Mouse (Mus musculus) CD4-positive, CD25-positive, alpha-beta regulatory T cell, adult 2 months (primary cell): ENCODE results near the gene Taf5.

Experiments
- DNase-seq: peaks from one replicate; pipeline ENCODE4 v3.0.0-alpha.2; 2012; ENCODE audit warnings: low read depth, low spot score

The Taf5 gene

GRCm38 (mm10) chr19:47067096-47067882 lies at the start of gene Taf5:
Taf5 (plus strand) TSS chr19:47067746.
- DNase-seq = peak; percentile 99

- DNase-seq = no peak
Observed at GRCm38 (mm10) chr19:47017831-47018230, 49.7 kb upstream of the Taf5 start.

DNA sequence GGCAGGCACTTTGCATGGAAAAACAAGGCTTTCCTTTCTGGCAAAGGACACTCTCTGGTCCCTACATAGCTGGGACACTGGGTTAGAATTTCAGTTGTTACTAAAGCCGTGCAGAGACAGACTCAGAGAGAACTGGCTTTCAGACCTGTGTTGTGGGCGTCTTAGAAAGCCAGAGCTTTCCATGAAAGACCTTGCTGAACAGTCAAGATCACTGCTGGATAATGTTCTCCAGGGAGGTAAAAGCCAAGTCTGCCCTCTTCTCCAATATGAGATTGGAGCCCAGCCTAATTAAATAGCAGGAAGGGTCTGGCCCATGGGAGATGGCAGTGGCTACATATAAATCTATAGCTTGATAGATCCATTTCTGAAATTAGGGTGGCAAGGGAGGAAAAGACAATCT lies 49.2 kb upstream of the Taf5 start:
- no peak for DNase-seq

- DNase-seq = no peak
Observed at GRCm38 (mm10) chr19:47019326-47019725, 48.2 kb upstream of the Taf5 start.

GRCm38 (mm10) chr19:47022709-47023108 lies 44.8 kb upstream of the Taf5 start:
- no peak for DNase-seq

DNA sequence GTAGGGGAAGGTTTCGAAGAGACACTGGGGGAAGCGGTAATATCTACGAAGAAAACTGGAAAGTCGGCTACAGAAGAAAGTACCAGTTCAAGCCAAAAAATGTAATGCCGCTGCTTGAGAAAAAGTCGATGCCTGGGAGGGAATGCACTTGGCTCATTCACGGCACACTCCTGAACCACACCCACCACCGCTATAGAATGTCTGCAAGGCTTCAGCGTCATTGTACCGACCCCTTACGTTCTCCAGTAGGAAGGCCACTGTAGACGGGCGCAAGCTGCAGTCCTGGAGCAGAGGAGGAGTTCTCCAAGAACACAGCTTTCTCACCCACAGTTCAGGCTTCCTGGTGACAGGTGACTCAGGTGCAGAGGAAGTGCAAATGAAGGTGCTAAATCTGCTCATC lies 44.0 kb upstream of the Taf5 start:
- DNase-seq = no peak

DNA sequence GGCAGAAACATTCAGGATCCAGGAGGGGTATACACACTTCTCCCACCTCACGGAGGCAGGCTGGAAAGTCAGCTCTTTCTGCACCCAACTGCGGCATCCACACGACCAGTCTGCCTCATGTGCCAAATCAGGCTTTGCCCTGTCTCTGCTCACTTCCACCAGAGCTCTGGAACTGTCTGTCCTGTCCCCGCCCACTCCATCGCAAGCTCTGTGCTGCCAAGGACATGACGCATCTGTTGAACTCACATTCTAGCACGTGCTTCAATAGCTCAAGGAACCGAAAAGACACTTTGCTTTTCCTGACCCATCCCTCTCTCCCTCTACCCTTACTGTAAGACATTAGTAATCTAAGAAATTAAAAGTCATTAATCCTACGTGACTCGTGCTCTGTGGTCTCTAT lies 42.6 kb upstream of the Taf5 start:
- no peak for DNase-seq

GRCm38 (mm10) chr19:47026513-47026912 lies 41.0 kb upstream of the Taf5 start:
- no peak for DNase-seq

DNA sequence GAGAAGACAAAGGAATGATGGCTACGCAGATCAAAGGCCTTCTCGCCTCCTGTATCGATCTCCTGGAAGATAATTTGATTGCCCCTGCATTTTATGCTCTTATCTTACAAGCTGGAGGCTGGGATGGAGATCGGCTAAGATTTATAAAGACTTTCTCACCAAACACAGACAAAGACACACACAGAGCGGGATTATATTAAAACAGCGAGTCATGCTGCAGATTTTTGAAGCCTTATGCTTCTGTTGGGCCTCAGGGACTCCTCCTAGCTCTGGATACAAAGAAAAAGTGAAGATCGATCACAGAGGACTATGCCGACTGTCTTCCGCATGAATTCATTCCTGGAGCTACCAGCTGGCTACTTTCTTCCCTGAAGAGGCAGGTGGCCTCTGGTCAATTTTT lies 37.8 kb upstream of the Taf5 start:
- no peak for DNase-seq

GRCm38 (mm10) chr19:47031770-47032169 lies 35.8 kb upstream of the Taf5 start:
- no peak for DNase-seq

DNA sequence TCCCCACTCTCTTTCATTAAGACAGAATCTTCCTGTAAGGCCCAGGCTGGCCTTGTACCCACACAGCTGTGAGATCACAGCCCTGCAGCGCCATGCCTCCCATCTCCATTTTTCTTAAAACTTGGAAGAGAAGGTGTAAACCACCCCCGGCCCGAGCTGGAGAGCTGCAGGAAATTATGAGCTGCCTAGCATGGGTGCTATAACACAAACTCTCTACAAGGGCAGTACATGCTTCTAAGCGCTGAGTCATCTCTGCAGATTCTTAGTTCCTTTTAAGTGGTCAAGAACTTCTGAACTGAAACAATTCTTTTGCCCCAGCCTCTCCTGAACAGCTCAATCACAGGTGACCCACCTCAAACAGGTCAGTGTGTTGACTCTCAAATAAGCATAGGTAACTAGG lies 32.6 kb upstream of the Taf5 start:
- DNase-seq = no peak

DNA sequence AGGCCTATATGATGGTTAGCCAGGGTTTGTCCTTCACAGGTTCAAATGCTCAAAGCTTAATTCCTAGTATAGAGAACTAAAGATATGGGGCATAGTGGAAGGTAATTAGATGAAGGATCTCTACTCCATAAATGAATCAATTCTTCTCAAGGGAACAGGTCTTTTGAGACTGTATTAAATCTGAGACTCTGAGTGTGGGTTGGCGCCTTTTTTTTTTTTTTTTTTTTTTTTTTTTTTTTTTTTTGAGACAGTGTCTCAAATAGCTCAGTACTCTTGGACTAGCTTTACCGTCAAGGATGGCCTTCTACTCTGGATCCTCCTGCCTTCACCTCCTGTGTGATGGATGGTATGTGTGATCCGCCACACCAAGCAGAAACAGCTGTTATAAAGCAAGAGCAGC lies 30.9 kb upstream of the Taf5 start:
- no peak for DNase-seq

DNA sequence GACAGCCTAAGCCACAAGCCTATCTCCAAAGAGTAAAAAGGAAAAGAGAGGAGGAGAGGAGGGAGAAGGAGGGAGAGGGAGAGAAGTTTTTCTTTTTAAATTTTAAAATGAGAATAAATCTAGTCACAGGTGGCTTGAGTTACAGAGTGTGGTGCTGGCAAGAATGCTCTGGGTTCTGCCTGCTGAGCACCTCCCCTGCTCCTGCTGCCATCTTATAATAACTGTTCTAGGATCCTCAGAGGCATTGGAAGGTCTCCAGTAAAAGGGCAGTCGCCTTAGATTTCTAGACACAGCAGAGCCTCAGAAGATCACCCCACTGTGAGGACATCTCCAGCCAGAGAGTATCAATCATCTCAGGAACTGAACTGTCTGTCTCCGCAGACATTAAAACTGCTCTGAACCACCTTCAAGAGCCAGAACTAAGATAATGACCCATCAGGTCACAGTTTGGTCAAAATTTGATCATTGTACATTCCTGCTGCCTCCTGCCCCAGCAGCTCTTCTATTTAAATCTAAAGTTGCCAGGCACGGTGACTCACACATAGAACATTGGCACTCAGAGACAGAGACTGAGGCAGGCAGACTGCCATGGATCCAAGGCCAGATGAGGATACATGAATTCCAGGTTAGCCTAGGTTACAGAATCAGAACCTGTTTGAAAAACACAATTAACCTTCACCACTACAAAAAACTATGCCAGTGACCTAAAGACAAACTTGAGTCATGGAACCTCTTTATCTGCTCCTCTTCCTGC lies 26.6 kb upstream of the Taf5 start:
- no peak for DNase-seq

- peak; percentile 49 for DNase-seq
Observed at GRCm38 (mm10) chr19:47043608-47044007, 23.9 kb upstream of the Taf5 start.

- DNase-seq = peak; percentile 32
Observed at GRCm38 (mm10) chr19:47046343-47046742, 21.2 kb upstream of the Taf5 start.

- DNase-seq = no peak
Observed at GRCm38 (mm10) chr19:47047236-47047833, 20.2 kb upstream of the Taf5 start.

DNA sequence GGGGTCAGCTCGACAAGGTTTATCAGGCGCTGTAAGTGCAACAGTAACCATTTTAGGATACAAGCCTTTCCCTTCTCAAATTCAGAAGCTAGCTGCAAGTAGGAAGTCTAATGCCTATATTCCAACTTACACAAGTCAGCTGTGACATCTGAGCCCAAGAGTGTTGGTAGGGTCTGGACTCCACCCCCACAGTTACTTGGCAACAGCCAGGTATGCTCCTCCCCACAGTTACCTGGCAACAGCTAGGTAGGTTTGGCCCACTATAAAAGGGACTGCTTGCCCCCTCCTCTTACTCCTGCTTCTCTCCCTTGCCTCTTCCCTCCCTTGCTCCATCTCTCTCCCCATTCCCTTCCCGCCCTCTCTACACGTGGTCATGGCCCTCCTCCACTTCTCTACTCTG lies 18.5 kb upstream of the Taf5 start:
- no peak for DNase-seq

- no peak for DNase-seq
Observed at GRCm38 (mm10) chr19:47049840-47050239, 17.7 kb upstream of the Taf5 start.

DNA sequence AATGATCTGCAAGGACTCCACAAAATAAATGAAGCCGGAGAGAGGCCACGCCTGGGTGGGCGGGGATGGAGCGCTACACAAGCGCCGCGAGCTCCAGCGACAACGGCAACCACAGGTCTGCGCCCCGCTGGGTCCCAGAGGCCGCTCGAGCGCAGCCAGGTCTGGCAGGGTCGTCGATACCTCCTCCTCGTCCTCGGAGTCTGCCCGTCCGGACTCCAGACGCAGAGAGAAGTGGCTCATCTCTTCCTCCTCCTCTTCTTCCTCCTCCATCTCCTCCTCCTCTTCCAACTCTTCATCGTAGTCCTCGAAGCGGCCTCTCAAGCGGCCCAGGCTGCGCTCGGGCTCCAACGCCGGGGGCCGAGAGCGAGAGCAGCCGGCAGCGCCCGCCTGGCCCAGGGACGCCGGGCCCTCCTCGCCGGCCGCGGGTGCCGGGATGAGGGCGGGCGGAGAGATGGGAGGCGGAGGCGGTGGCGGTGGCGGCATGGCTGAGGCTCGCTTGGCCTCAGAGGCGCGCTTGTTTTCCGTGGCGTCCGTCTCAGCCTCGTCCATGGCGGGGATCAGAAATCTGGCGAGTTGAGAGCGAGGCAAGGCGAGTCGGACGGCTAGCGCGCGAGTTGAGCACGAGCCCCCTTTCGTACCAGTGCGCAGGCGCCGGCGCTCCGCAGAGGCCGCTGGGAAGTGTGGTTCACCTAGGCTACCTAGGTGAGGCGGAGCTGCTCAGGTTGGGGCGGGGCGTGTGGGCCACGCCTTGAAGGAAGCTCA lies 17.1 kb upstream of the Taf5 start, which contains the start of gene Pcgf6:
Gene Pcgf6, minus strand, starts transcription at position 636 of the 762 bp plus-strand sequence.
- peak; percentile 93 for DNase-seq

GRCm38 (mm10) chr19:47052927-47053326 lies 14.6 kb upstream of the Taf5 start:
- no peak for DNase-seq

GRCm38 (mm10) chr19:47053471-47053870 lies 14.1 kb upstream of the Taf5 start:
- DNase-seq = no peak

DNA sequence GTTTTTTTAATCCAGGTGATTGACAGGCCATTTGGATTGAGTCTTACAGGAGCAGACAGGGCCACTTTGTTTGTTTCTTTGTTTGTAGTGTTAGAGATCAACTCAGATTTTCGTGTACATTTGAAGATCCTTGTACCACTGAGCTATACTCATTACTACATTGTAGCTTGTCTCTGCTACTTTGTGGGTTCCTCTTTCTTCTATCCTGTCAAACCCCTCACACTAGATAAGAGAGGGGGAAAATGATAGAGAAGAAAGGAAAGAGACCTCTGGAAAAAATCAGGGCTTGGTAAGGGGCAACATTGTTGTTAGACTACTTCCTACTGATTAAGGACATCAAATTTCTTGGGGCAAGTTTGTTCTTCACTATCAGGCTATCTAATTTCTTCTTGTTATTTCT lies 9.9 kb upstream of the Taf5 start:
- DNase-seq = no peak
